Mouse (Mus musculus): ENCODE data around the gene Tgfb3. TPM values are rescaled to one million over a fixed set of nuclear protein-coding genes. Genes with fewer than 3 reads are reported as not detected.
A peak's percentile ranks its signal among the peaks of the same experiment; 100 is the strongest.

Gene Tgfb3
- 5.8 and 9.8 TPM in 2 replicates for polyA plus RNA-seq (2015; fragmentation: Nextera tagmentation; extraction: Ambion mirVana)

DNA sequence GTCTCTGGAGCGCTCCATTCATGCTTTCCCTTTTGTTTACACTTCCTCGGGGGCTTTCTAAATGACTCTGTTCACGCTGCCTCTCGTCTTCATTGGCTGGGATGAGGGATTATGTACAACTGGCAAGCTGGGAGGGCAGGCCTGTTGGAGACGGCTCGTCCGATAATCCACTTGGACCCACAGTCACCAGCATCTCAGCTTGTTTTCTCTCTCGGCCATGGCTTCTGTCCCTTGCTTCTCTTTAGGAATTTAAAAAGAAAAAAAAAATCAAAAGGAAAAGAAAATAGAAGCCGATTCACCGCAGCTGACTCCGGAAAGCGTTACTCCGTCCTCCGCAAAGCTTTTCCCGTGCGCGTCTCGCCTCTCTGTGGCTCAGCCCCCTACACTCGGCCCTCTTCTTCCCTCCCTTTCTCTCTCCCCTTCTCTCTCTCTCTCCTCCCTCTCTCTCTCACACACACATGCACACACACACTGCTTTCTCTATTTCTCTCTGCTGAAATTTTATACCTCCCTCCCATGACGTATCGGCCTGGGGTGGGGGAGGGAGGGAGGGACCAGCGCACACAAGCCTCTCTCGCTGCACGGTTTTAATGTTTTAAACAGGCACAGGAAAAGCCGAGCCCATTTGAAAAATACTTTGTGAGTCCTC is at the start of gene Tgfb3:
TSS of gene Tgfb3 (minus strand) at position 489 of the 649 bp plus-strand sequence.
- WGBS: under 1% methylated on average over 25 of the region's 25 CpGs
- Histone ChIP-seq H3K36me3 (no peaks in the 10 kb centered on the region), H3K4me2 (peak within 1 kb of the TSS; percentile 99), H3K4me3 (replicated peaks) (peak within 1 kb of the TSS; percentile 56), H3K4me1 (peaks cover 48% of the 10 kb centered on the region), H3K9ac (replicated peaks) (peak within 1 kb of the TSS; percentile 70), H3K9me3 (replicated peaks) (no peaks in the 10 kb centered on the region), H3K27ac (replicated peaks) (peak within 1 kb of the TSS; percentile 81), H3K27me3 (replicated peaks) (peaks cover 8% of the 10 kb centered on the region)
- ATAC-seq (ENCODE audit: low FRiP score): peak; percentile 57

DNA sequence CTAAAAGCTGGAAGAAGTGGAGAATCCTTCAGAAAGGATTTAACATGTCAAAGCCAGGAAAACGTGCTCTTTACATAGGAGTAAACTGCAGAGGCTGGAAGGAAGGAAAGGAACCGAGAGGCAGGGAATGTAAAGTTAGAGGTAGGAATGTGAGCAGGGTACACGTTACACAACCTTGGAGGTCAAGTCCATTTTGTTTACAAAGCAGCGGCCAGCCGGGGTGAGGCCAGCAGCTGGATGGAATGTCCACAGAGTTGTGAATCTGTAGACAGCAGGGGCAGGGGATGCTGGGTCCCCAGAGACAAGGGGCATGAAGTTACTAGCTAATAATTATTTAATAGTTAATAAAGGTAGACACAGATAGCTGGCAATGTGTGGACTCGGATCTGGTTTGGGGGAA is 49.3 kb upstream of the Tgfb3 start:
- no peaks in the 10 kb centered on the region for H3K36me3 ChIP-seq
- ATAC-seq (ENCODE audit: low FRiP score): no peak
- no peak overlapping the region for H3K4me3 ChIP-seq (replicated peaks)
- WGBS: 86% methylated on average over 6 of the region's 6 CpGs
- no peaks in the 10 kb centered on the region for H3K9me3 ChIP-seq (replicated peaks)
- no peak overlapping the region for H3K9ac ChIP-seq (replicated peaks)
- no peaks in the 10 kb centered on the region for H3K4me1 ChIP-seq
- no peaks in the 10 kb centered on the region for H3K27me3 ChIP-seq (replicated peaks)
- H3K27ac ChIP-seq (replicated peaks): no peak overlapping the region
- H3K4me2 ChIP-seq: no peak overlapping the region

DNA sequence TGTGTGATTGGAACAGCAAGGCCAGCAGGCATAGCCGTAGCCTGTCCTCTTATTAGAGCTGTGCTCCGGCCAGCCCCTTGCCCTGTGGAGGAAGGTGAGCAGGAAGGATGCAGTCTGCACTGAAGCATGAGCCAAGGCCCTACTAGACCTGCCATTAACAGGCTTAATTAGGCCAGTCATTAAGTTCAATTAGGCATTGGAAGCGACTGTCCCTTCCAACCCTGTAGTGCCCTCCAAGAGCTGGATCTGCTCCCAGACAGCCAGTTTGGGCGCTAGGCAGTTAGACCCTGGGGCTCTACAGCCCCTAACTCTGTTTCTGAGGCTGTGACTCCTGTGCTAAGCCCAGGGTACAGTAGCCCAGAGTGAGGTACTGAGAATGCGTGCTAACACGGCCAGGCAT is 45.2 kb upstream of the Tgfb3 start:
- 62% methylated on average over 6 of the region's 6 CpGs for WGBS
- Histone ChIP-seq H3K9ac (replicated peaks) (no peak overlapping the region), H3K36me3 (no peaks in the 10 kb centered on the region), H3K4me2 (no peak overlapping the region), H3K4me3 (replicated peaks) (no peak overlapping the region), H3K27me3 (replicated peaks) (no peaks in the 10 kb centered on the region), H3K4me1 (no peaks in the 10 kb centered on the region), H3K27ac (replicated peaks) (no peak overlapping the region), H3K9me3 (replicated peaks) (no peaks in the 10 kb centered on the region)
- ATAC-seq (ENCODE audit: low FRiP score): no peak

DNA sequence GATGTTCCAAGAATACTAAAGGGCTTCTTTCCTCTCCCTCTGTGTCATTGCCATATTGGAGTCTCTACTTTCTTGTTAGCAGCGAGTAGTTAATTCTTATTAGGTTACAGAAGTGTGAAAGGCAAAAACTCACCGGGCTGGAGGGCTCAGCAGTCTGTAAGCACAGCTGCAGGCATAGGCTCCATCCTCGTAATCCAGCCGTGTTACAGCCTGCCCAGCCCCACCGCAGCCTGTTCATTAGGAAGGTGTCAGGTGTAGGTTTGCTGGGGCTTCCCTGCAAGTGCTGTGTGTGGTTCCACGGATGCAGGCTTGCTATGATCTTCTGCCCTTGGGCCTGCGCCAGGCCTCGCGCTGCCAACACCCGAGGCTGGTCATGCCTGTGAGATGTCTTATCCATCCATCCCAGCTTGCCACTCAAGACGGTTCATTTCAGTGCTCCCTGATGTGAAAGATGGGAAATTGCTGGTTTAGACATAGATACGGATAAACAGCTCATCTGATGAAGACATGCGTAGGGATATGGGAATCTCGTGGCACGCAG is 37.5 kb upstream of the Tgfb3 start:
- WGBS: 60% methylated on average over 15 of the region's 15 CpGs
- ATAC-seq (ENCODE audit: low FRiP score): no peak
- Histone ChIP-seq H3K9me3 (replicated peaks) (no peaks in the 10 kb centered on the region), H3K4me3 (replicated peaks) (no peak overlapping the region), H3K4me1 (peaks cover 7% of the 10 kb centered on the region), H3K27me3 (replicated peaks) (no peaks in the 10 kb centered on the region), H3K9ac (replicated peaks) (no peak overlapping the region), H3K36me3 (no peaks in the 10 kb centered on the region), H3K27ac (replicated peaks) (no peak overlapping the region), H3K4me2 (no peak overlapping the region)

DNA sequence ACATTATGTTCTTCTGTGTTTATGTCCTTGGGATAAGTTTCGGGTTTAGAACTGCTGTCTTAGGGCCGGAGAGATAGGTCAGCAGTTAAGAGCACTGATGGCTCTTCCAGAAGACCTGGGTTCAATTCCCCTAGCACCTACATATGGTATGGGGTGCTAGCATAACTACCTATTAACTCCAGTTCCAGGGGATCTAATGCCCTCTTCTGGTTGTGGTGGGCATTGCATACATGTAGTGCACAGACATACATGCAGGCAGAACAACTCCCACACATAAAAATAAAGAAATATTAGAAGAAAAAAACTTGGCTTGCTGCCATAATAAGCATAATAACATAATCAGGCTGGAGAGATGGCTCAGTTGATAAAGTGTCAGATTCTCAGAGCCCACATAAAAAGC is 31.8 kb upstream of the Tgfb3 start:
- no peak overlapping the region for H3K4me2 ChIP-seq
- H3K27ac ChIP-seq (replicated peaks): no peak overlapping the region
- H3K4me1 ChIP-seq: no peaks in the 10 kb centered on the region
- no peaks in the 10 kb centered on the region for H3K27me3 ChIP-seq (replicated peaks)
- H3K9me3 ChIP-seq (replicated peaks): no peaks in the 10 kb centered on the region
- 92% methylated on average over 2 of the region's 2 CpGs for WGBS
- no peaks in the 10 kb centered on the region for H3K36me3 ChIP-seq
- H3K4me3 ChIP-seq (replicated peaks): no peak overlapping the region
- no peak overlapping the region for H3K9ac ChIP-seq (replicated peaks)
- ATAC-seq (ENCODE audit: low FRiP score): no peak

DNA sequence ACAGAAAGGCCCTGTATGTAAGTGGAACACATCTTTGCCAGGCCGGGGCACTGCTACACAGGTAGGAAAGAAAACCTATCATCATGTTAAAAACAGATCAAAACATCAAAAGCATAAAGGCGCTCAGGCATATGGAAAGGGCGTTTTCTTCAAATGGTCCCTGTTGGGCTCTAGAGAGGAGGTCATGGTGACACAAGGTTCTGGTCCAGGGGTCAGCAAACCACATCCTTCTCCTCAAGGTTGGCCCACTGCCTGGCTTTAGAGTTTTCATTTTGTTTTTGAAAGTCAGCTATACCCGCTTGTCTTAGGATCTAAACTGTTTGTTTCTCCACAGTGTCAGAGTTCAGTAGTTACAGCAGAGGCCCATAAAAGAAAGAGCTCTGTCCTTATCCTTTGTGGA is 30.7 kb upstream of the Tgfb3 start:
- no peaks in the 10 kb centered on the region for H3K9me3 ChIP-seq (replicated peaks)
- H3K9ac ChIP-seq (replicated peaks): no peak overlapping the region
- no peaks in the 10 kb centered on the region for H3K27me3 ChIP-seq (replicated peaks)
- no peaks in the 10 kb centered on the region for H3K4me1 ChIP-seq
- H3K4me2 ChIP-seq: no peak overlapping the region
- H3K27ac ChIP-seq (replicated peaks): no peak overlapping the region
- 92% methylated on average over 4 of the region's 4 CpGs for WGBS
- H3K36me3 ChIP-seq: no peaks in the 10 kb centered on the region
- ATAC-seq (ENCODE audit: low FRiP score): no peak
- no peak overlapping the region for H3K4me3 ChIP-seq (replicated peaks)

DNA sequence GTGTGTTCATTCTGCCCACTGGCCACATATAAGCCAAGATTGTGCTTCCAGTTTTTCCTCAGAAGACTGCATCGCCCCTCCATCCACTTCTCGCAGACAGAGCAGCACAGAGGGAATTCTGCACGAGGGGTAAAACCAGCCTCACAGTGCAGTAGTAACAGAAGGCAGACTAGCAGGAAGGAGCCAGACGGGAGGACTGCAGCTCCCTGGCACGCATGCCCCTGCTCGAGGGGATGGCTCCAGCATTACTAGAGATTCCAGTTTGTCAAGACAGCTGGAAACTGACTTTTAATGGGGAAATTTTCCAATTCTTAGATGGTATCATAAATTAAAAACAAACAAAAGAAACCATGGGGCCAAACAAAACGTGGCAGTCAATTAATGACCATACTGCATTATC is 28.8 kb upstream of the Tgfb3 start:
- ATAC-seq (ENCODE audit: low FRiP score): no peak
- Histone ChIP-seq H3K4me3 (replicated peaks) (no peak overlapping the region), H3K27me3 (replicated peaks) (no peaks in the 10 kb centered on the region), H3K36me3 (no peaks in the 10 kb centered on the region), H3K4me2 (no peak overlapping the region), H3K9ac (replicated peaks) (no peak overlapping the region), H3K27ac (replicated peaks) (no peak overlapping the region), H3K9me3 (replicated peaks) (no peaks in the 10 kb centered on the region), H3K4me1 (peaks cover 17% of the 10 kb centered on the region)
- WGBS: 68% methylated on average over 7 of the region's 7 CpGs

DNA sequence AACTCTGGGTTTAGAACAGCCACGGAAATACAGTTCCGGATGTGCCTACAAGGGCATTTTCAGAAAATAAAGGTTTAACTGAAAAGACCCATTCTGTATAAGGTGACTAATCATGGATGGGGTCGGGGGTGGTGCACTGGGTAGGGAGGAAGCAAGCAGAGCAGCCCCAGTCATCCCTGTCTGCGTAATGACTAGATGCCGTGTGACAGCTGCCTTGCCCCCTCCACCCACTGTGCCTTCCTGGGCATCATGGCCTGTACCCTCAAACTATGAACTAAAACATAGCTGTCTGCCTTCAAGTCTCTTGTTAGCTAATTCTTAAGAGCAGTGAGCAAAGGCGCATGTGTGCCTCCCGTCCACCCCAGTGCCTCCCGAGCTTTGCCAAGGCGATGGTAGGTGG is 27.2 kb upstream of the Tgfb3 start:
- Histone ChIP-seq H3K4me1 (peaks cover 18% of the 10 kb centered on the region), H3K9ac (replicated peaks) (no peak overlapping the region), H3K27ac (replicated peaks) (no peak overlapping the region), H3K4me2 (no peak overlapping the region), H3K4me3 (replicated peaks) (no peak overlapping the region), H3K9me3 (replicated peaks) (no peaks in the 10 kb centered on the region), H3K36me3 (no peaks in the 10 kb centered on the region), H3K27me3 (replicated peaks) (no peaks in the 10 kb centered on the region)
- ATAC-seq (ENCODE audit: low FRiP score): no peak
- 91% methylated on average over 9 of the region's 9 CpGs for whole genome bisulfite sequencing

DNA sequence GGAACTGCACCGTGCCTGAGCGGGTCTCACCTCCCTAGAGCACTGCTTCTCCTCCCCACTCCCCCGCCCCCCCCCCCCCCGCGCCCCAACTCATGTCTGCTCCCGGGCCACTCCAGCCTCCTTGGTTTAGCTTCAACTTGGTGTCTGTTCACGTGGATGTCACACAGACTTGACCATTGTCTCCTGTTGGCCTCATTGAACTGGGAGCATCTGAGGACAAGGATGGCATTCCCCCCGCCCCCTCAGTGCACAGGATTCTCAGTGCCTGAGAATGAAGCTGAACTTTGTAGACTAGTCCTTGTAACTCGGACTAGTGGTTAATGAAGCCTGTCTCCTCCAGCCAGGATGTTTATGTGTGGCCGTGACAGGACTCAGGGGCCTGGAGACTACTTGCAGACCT is 26.7 kb upstream of the Tgfb3 start:
- Histone ChIP-seq H3K9ac (replicated peaks) (no peak overlapping the region), H3K27ac (replicated peaks) (no peak overlapping the region), H3K27me3 (replicated peaks) (no peaks in the 10 kb centered on the region), H3K4me3 (replicated peaks) (no peak overlapping the region), H3K4me1 (peaks cover 18% of the 10 kb centered on the region), H3K36me3 (no peaks in the 10 kb centered on the region), H3K4me2 (no peak overlapping the region), H3K9me3 (replicated peaks) (no peaks in the 10 kb centered on the region)
- no peak for ATAC-seq (ENCODE audit: low FRiP score)
- 80% methylated on average over 9 of the region's 10 CpGs for WGBS

DNA sequence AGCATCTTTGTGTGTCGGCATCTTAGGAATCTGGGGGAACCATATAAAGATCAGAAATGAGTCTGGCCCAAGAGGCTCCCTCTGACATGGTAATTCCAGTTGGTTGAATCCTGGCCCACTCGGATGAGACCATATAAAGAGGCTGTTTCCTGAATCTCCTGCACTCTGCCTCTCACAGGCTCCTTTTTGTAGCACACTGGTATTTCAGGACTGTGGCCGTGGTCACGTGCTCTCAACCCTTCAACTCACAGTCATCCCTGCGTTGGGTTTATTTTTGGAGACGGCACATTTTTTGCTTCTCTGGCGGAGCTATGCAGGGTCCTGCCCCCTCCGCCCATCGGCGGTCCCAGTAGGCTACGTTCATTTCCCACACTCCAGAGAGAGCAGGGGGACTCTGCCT is 25.5 kb upstream of the Tgfb3 start:
- Histone ChIP-seq H3K27me3 (replicated peaks) (no peaks in the 10 kb centered on the region), H3K9ac (replicated peaks) (no peak overlapping the region), H3K4me3 (replicated peaks) (no peak overlapping the region), H3K4me2 (no peak overlapping the region), H3K4me1 (peaks cover 18% of the 10 kb centered on the region), H3K9me3 (replicated peaks) (no peaks in the 10 kb centered on the region), H3K27ac (replicated peaks) (peak overlapping the region; percentile 33; the same call in 1 of the 2 replicates), H3K36me3 (no peaks in the 10 kb centered on the region)
- WGBS: 82% methylated on average over 11 of the region's 11 CpGs
- ATAC-seq (ENCODE audit: low FRiP score): no peak

DNA sequence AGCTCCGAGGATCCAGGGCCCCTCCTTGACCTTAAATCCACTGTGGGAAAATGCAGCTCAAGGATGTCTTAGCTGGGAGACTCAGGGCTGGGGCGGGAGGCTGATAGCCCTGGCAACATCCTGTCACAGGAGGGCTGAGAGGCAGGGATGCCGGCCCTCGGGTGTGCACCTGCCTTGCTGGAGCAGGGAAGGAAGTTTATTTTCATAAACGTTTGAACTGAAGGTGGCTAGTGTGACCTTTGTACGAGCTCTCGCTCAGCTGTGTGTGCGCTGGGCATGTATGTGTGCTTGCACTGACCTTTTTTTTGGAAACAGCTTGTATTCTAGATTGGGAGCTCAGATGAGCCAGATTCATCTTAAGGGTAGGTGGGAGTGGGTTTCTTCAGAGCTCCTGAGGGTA is 25.0 kb upstream of the Tgfb3 start:
- Histone ChIP-seq H3K4me1 (peaks cover 18% of the 10 kb centered on the region), H3K36me3 (no peaks in the 10 kb centered on the region), H3K9me3 (replicated peaks) (no peaks in the 10 kb centered on the region), H3K27me3 (replicated peaks) (no peaks in the 10 kb centered on the region), H3K4me2 (no peak overlapping the region), H3K9ac (replicated peaks) (no peak overlapping the region), H3K4me3 (replicated peaks) (no peak overlapping the region), H3K27ac (replicated peaks) (peak overlapping the region; percentile 33; the same call in 1 of the 2 replicates)
- 40% methylated on average over 8 of the region's 8 CpGs for WGBS
- ATAC-seq (ENCODE audit: low FRiP score): no peak

DNA sequence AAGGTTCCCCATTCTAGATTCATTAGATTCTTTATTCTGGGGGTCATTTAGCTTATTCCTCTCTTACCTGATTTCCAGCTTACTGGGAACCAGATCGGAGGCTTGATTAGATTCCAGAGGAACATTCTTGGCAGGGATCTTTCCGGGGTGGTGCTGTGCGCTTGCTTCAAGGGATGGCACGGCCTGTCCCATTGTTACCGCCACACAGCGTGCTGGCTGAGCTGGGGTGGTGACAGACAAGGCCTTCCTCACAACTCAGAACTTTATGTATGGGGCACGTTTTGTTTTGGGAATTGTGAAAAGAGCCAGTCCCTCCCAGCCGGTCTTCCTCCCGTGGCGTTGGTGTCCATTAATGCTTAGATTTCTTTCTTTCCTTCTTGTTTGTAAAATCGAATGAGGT is 24.6 kb upstream of the Tgfb3 start:
- WGBS: 34% methylated on average over 11 of the region's 11 CpGs
- no peak overlapping the region for H3K4me3 ChIP-seq (replicated peaks)
- H3K9me3 ChIP-seq (replicated peaks): no peaks in the 10 kb centered on the region
- no peak overlapping the region for H3K4me2 ChIP-seq
- H3K36me3 ChIP-seq: no peaks in the 10 kb centered on the region
- H3K4me1 ChIP-seq: peaks cover 18% of the 10 kb centered on the region
- H3K27me3 ChIP-seq (replicated peaks): no peaks in the 10 kb centered on the region
- H3K9ac ChIP-seq (replicated peaks): no peak overlapping the region
- no peak for ATAC-seq (ENCODE audit: low FRiP score)
- no peak overlapping the region for H3K27ac ChIP-seq (replicated peaks)
